18 mouse cellular contexts compared by ENCODE assay signal in genomic region chr8:126026121-126026520, GRCm38 (mm10). TPM values are rescaled to one million over a fixed set of nuclear protein-coding genes. Genes with fewer than 3 reads are reported as not detected.
DNase-seq lines count a peak whose midpoint lies in the region; ATAC-seq and TF ChIP-seq lines count a peak whose summit lies in the region.
"Had no signal": no experiment of that assay in that cellular context is flagged by ENCODE, and none has a peak within 500 bp of the region (broad histone marks: within the 10 kb centered on the region; RNA-seq: fewer than 3 reads in every experiment).

No protein-coding gene starts in this region.

- ATAC-seq in lung, embryonic 14.5 days (ENCODE audit: insufficient read depth): no peak
- ATAC-seq in stomach, embryonic 16.5 days (ENCODE audit: insufficient read depth, low FRiP score): no peak
- ATAC-seq: forebrain, embryonic 15.5 days had no signal

- H3K4me2 ChIP-seq in lung, embryonic 14.5 days: 0 out of 2 replicates have a peak overlapping the region, but pooled peaks have one; percentile 12
- H3K4me2 ChIP-seq in stomach, embryonic 16.5 days (ENCODE audit: low read depth, low read length): no peak overlapping the region
- H3K4me2 ChIP-seq: embryonic facial prominence, embryonic 12.5 days; forebrain, embryonic 15.5 days; hindbrain, embryonic 14.5 days had no signal

- H3K4me3 ChIP-seq in kidney, adult 2 months (ENCODE audit: insufficient read depth, low read depth, low read length): no peak overlapping the region
- no peak overlapping the region for H3K4me3 ChIP-seq in lung, embryonic 14.5 days (ENCODE audit: low read depth, low read length)
- H3K4me3 ChIP-seq in stomach, embryonic 16.5 days (replicated peaks; ENCODE audit: low read length): no peak overlapping the region
- H3K4me3 ChIP-seq: embryonic facial prominence, embryonic 12.5 days; forebrain, embryonic 15.5 days; heart, adult 2 months; left cerebral cortex, adult 2 months had no signal

- TF ChIP-seq CTCF in kidney, adult 2 months (conservative IDR thresholded peaks at IDR 0.05; ENCODE audit: insufficient read depth, insufficient read length, low read depth, low read length): no peak
- no peak for TF ChIP-seq CTCF in lung, embryonic 14.5 days (IDR thresholded peaks at IDR 0.05; ENCODE audit: low read depth)

- TF ChIP-seq POLR2A in kidney, adult 2 months (IDR thresholded peaks at IDR 0.05; ENCODE audit: low read depth, low read length): no peak

- peak overlapping the region; percentile 51 for H3K27ac ChIP-seq in kidney, adult 2 months (ENCODE audit: insufficient read depth, low read depth, low read length)
- H3K27ac ChIP-seq in lung, embryonic 14.5 days (ENCODE audit: low read depth): peak overlapping the region; percentile 81; the same call in 1 of the 2 replicates
- H3K27ac ChIP-seq in stomach, embryonic 16.5 days (ENCODE audit: low read length): peak overlapping the region; percentile 29; the same call in 1 of the 2 replicates
- H3K27ac ChIP-seq: embryonic facial prominence, embryonic 12.5 days; forebrain, embryonic 15.5 days; heart, adult 2 months; hindbrain, embryonic 14.5 days; left cerebral cortex, adult 2 months; liver, embryonic 14.5 days had no signal

- no peak overlapping the region for H3K9ac ChIP-seq in lung, embryonic 14.5 days
- H3K9ac ChIP-seq in stomach, embryonic 16.5 days (ENCODE audit: low read length): no peak overlapping the region
- H3K9ac ChIP-seq: embryonic facial prominence, embryonic 12.5 days; forebrain, embryonic 15.5 days; hindbrain, embryonic 14.5 days; liver, embryonic 14.5 days had no signal

- H3K36me3 ChIP-seq in kidney, adult 2 months (ENCODE audit: control insufficient read depth, insufficient read depth, low read length): no peaks in the 10 kb centered on the region
- H3K36me3 ChIP-seq in lung, embryonic 14.5 days (ENCODE audit: insufficient read depth): 0 out of 2 replicates have a peak, but pooled peaks cover 5% of the 10 kb centered on the region
- no peaks in the 10 kb centered on the region for H3K36me3 ChIP-seq in stomach, embryonic 16.5 days (ENCODE audit: control insufficient read depth, insufficient read depth, low read length)
- H3K36me3 ChIP-seq: embryonic facial prominence, embryonic 12.5 days had no signal

- H3K27me3 ChIP-seq in kidney, adult 2 months (replicated peaks; ENCODE audit: control insufficient read depth, insufficient read depth, low read length): no peaks in the 10 kb centered on the region
- H3K27me3 ChIP-seq in lung, embryonic 14.5 days (ENCODE audit: insufficient read depth, low read length): no peaks in the 10 kb centered on the region
- H3K27me3 ChIP-seq in stomach, embryonic 16.5 days (ENCODE audit: control insufficient read depth, insufficient read depth, low read length): no peaks in the 10 kb centered on the region
- H3K27me3 ChIP-seq: embryonic facial prominence, embryonic 12.5 days; forebrain, embryonic 15.5 days had no signal

- peaks cover 3% of the 10 kb centered on the region; the same call in 1 of the 2 replicates for H3K4me1 ChIP-seq in kidney, adult 2 months (ENCODE audit: control insufficient read depth, insufficient read depth, low read length)
- no peaks in the 10 kb centered on the region for H3K4me1 ChIP-seq in lung, embryonic 14.5 days (ENCODE audit: insufficient read depth)
- H3K4me1 ChIP-seq in stomach, embryonic 16.5 days (ENCODE audit: control insufficient read depth, insufficient read depth, low read length): peaks cover 7% of the 10 kb centered on the region; the same call in 1 of the 2 replicates
- H3K4me1 ChIP-seq: embryonic facial prominence, embryonic 12.5 days had no signal

- no peaks in the 10 kb centered on the region for H3K9me3 ChIP-seq in lung, embryonic 14.5 days (ENCODE audit: low read depth, low read length)
- no peaks in the 10 kb centered on the region for H3K9me3 ChIP-seq in stomach, embryonic 16.5 days (replicated peaks; ENCODE audit: control insufficient read depth, low read length)
- H3K9me3 ChIP-seq: embryonic facial prominence, embryonic 12.5 days; forebrain, embryonic 15.5 days had no signal

- DNase-seq in kidney, adult 2 months: no peak
- no peak for DNase-seq in kidney, postnatal 36 days
- DNase-seq in lung, embryonic 14.5 days: no peak
- DNase-seq in lung, postnatal 14 days: no peak
- DNase-seq in kidney, postnatal 14 days: peak; percentile 15
- DNase-seq in right cerebral cortex, adult 2 months (ENCODE audit: low spot score in 2 of 2): no peak
- DNase-seq: adrenal gland, adult 2 months; gastrocnemius, postnatal 14 days; heart, adult 2 months; heart, postnatal 36 days; right cerebral cortex, postnatal 25 days; thymus, postnatal 25 days had no signal

- WGBS in kidney, adult 2 months: 66% methylated on average over 9 of the region's 9 CpGs
- WGBS in lung, embryonic 14.5 days: 79% methylated on average over 9 of the region's 9 CpGs
- WGBS in stomach, embryonic 16.5 days: 82% methylated on average over 9 of the region's 9 CpGs

RNA-seq across cellular contexts. Expression of gene Kcnk1, which starts 31.2 kb away (rescaled TPM):
- polyA plus RNA-seq in kidney, adult 2 months (2012; rRNA removed): 91.2 and 123 TPM in 2 replicates
- polyA plus RNA-seq in lung, embryonic 14.5 days (2014; fragmentation: Nextera tagmentation; extraction: Ambion mirVana): 48.3 and 49.0 TPM in 2 replicates
- 63.8 and 76.0 TPM in 2 replicates for polyA plus RNA-seq in stomach, embryonic 16.5 days (2015; fragmentation: Nextera tagmentation; extraction: Ambion mirVana)

Comparison
In these comparisons a context has a peak if more than half of its experiments do, and no peak if none do; other contexts are left out.
1. H3K27ac ChIP-seq: peak in every context shown above with its lines; median percentile 81 in lung, embryonic 14.5 days; 51 in kidney, adult 2 months; 29 in stomach, embryonic 16.5 days.